Mouse (Mus musculus): ENCODE data around the gene Dnajc2. TPM values are rescaled to one million over a fixed set of nuclear protein-coding genes. Genes with fewer than 3 reads are reported as not detected.

Gene Dnajc2
- 81.0 and 86.5 TPM in 2 replicates for polyA plus RNA-seq (2016; fragmentation: Nextera tagmentation; extraction: Ambion mirVana)

DNA sequence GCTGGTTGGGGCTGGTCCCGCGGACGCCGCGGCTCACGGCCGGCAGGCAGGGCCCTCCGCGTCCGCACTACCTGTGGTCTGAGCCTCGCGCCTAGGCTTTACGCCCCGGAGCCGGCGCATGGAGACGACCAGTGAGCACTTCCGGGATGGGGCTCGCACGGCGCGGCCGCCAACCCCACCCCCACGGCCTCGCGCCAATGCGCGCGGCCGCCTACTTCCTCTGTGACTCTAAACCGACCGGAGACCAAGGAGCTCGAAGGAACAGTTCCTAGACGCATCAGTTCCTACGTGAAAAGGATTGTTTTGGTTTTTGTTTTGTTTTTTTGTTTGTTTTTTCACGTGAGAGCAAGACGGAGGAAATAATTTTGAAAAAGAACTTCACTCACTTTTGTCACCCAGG is at the start of gene Dnajc2, which contains the start of gene Psmc2:
TSS of gene Dnajc2 (minus strand) at position 199 of the 400 bp plus-strand sequence.
TSS of gene Psmc2 (plus strand) at position 231 of the 400 bp plus-strand sequence.
- Histone ChIP-seq H3K36me3 (peaks cover 34% of the 10 kb centered on the region), H3K9ac (peak within 1 kb of the TSS; percentile 88), H3K4me1 (peaks cover 31% of the 10 kb centered on the region), H3K27me3 (no peaks in the 10 kb centered on the region), H3K9me3 (replicated peaks) (no peaks in the 10 kb centered on the region), H3K27ac (peak within 1 kb of the TSS; percentile 87), H3K4me3 (peak within 1 kb of the TSS; percentile 95), H3K4me2 (replicated peaks) (peak within 1 kb of the TSS; percentile 96)
- under 1% methylated on average over 35 of the region's 37 CpGs for WGBS
- ATAC-seq (ENCODE audit: low FRiP score), result peak; percentile 96

DNA sequence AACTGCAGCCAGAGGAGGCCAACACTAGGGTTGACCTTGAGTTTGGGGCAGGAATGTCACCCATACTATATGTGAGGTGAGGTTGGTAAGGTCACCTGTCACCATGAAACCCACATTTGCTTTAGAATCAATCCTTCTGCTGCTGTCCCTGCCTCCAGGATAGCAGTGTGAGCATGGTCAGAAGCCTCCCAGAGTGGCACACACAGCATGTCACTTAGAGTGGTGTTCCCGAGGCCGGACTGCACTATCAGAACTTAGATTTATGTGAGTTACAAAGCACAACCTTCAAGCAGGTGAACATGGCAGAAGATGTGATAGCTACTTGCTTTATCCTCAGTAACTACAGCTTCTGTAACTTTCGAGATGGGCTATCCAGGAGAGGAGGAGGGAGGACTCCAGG is 46.7 kb upstream of the Dnajc2 start:
- 82% methylated on average over 3 of the region's 3 CpGs for WGBS
- H3K36me3 ChIP-seq, result no peaks in the 10 kb centered on the region
- H3K9ac ChIP-seq, result no peak overlapping the region
- no peak overlapping the region for H3K4me3 ChIP-seq
- no peak overlapping the region for H3K4me2 ChIP-seq (replicated peaks)
- no peak overlapping the region for H3K27ac ChIP-seq
- ATAC-seq (ENCODE audit: low FRiP score), result no peak
- H3K9me3 ChIP-seq (replicated peaks), result no peaks in the 10 kb centered on the region
- no peaks in the 10 kb centered on the region for H3K4me1 ChIP-seq
- no peaks in the 10 kb centered on the region for H3K27me3 ChIP-seq

DNA sequence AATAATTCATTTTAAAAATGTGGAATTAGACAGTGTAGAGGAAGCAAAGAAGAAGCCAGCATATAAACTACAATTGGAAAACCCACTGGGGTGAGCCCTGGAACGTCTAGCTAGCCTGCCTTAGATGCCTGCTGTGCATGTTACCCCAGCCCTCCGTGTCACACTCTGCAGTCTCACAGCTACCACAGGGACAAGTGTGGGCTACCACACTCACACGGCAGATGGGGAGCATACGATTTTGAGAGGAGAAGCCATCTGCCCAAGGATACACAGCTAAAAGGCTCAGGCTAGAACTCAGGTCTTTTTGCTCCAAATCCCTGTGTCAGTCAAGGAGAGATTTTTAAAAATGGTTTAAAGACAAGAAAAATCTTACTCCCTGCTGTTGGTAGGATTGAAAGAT is 43.8 kb upstream of the Dnajc2 start:
- no peak overlapping the region for H3K4me3 ChIP-seq
- H3K4me1 ChIP-seq, result 0 out of 2 replicates have a peak, but pooled peaks cover 3% of the 10 kb centered on the region
- no peaks in the 10 kb centered on the region for H3K27me3 ChIP-seq
- no peaks in the 10 kb centered on the region for H3K36me3 ChIP-seq
- H3K9ac ChIP-seq, result no peak overlapping the region
- no peak for ATAC-seq (ENCODE audit: low FRiP score)
- no peak overlapping the region for H3K27ac ChIP-seq
- no peak overlapping the region for H3K4me2 ChIP-seq (replicated peaks)
- H3K9me3 ChIP-seq (replicated peaks), result no peaks in the 10 kb centered on the region
- 62% methylated on average over 4 of the region's 4 CpGs for WGBS

DNA sequence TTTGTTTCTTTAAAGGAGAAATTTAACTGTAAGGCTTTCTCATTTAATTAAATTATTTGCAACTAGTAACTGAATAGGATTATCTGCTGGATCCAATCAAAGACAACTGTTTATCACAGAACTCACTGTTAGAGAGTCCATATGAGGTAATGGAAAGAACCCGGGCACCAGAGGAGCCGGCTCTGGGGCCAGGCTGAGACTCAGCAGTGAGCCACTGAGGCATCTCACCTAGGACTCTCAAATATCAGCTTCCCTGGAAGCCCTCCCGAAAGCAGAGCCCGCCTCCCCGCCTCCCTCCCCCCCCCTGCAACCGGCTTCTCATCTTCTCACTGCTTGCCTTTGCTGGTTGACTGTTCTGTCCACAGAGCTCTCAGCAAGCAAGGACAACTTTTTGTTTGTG is 42.6 kb upstream of the Dnajc2 start:
- WGBS, result 26% methylated on average over 3 of the region's 6 CpGs
- H3K36me3 ChIP-seq, result no peaks in the 10 kb centered on the region
- ATAC-seq (ENCODE audit: low FRiP score), result no peak

DNA sequence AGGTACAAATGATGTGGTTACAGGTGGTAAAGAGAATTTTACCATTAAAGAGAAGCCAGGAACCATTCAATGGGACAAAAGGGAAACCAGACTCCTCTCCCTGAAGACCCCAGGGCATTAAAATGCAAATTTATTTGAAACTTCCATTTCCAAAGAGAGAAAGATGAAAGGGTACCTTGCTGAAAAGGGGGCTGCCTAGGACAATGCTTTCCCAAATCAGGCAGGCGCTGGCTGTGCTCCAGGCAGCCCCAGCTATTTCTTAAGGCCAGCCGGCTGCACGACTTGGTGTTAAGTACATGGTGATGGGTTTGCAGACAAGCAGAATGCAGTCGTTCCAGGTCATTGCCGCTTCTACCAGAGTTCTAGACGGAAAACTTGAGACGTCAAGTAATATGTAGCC is 41.3 kb upstream of the Dnajc2 start:
- H3K4me2 ChIP-seq (replicated peaks), result no peak overlapping the region
- H3K9me3 ChIP-seq (replicated peaks), result no peaks in the 10 kb centered on the region
- no peak for ATAC-seq (ENCODE audit: low FRiP score)

More for the DNA sequence above, 42.6 kb upstream of the Dnajc2 start:
- 0 out of 2 replicates have a peak, but pooled peaks cover 3% of the 10 kb centered on the region for H3K4me1 ChIP-seq
- no peak overlapping the region for H3K4me3 ChIP-seq
- H3K9me3 ChIP-seq (replicated peaks), result no peaks in the 10 kb centered on the region
- H3K27me3 ChIP-seq, result no peaks in the 10 kb centered on the region
- no peak overlapping the region for H3K27ac ChIP-seq
- H3K4me2 ChIP-seq (replicated peaks), result no peak overlapping the region
- H3K9ac ChIP-seq, result no peak overlapping the region

DNA sequence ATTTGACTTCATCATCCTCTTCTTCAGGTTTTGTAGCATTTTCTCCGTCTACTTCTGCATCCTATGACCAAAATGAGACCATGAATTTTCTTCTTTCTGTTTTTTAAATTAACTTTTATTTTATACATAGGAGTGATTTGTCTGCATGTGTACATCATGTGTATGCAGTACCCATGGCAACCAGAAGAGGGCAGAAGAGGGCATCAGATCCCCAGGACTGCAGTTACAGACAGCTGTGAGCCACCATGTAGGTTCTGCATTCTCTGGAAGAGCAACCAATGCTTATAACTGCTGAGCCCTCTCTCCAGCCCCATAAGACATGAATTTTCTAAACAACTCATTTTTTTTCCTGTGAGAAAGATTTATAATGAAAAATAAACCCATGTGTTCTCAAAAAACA is 28.9 kb upstream of the Dnajc2 start:
- WGBS, result 43% methylated on average over 1 of the region's 1 CpGs
- H3K9ac ChIP-seq, result no peak overlapping the region
- no peak overlapping the region for H3K27ac ChIP-seq
- H3K36me3 ChIP-seq, result no peaks in the 10 kb centered on the region
- H3K27me3 ChIP-seq, result no peaks in the 10 kb centered on the region
- ATAC-seq (ENCODE audit: low FRiP score), result no peak
- no peaks in the 10 kb centered on the region for H3K9me3 ChIP-seq (replicated peaks)
- H3K4me1 ChIP-seq, result no peaks in the 10 kb centered on the region
- no peak overlapping the region for H3K4me2 ChIP-seq (replicated peaks)
- no peak overlapping the region for H3K4me3 ChIP-seq

More for the DNA sequence above, 41.3 kb upstream of the Dnajc2 start:
- H3K4me1 ChIP-seq, result 0 out of 2 replicates have a peak, but pooled peaks cover 3% of the 10 kb centered on the region
- H3K4me3 ChIP-seq, result no peak overlapping the region
- 19% methylated on average over 7 of the region's 7 CpGs for WGBS
- H3K27ac ChIP-seq, result no peak overlapping the region
- no peak overlapping the region for H3K9ac ChIP-seq
- no peaks in the 10 kb centered on the region for H3K27me3 ChIP-seq
- no peaks in the 10 kb centered on the region for H3K36me3 ChIP-seq

DNA sequence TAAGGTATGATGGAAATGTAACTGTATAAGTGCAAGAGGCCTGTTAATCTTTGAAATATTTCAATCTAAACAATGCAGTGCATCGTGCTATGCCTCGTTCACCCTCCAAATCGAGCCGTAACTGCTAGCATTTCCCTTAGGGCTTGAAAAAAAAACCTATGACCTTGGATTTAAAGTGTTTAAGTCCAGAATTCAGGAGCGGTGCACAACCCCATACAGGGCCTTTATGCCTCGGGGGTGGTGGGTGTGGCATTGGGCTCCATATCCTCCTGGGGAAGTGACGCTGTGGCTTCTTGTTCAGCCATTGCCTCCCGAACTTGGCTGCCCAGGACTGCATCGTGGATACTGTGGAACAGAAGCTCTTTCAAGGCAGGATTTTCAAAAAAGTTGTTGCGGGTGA is 25.9 kb upstream of the Dnajc2 start:
- no peaks in the 10 kb centered on the region for H3K36me3 ChIP-seq
- H3K4me2 ChIP-seq (replicated peaks), result no peak overlapping the region
- no peak overlapping the region for H3K27ac ChIP-seq
- no peaks in the 10 kb centered on the region for H3K27me3 ChIP-seq
- no peaks in the 10 kb centered on the region for H3K4me1 ChIP-seq
- no peak overlapping the region for H3K9ac ChIP-seq
- no peak for ATAC-seq (ENCODE audit: low FRiP score)
- H3K4me3 ChIP-seq, result no peak overlapping the region
- H3K9me3 ChIP-seq (replicated peaks), result no peaks in the 10 kb centered on the region
- WGBS, result 84% methylated on average over 10 of the region's 10 CpGs

DNA sequence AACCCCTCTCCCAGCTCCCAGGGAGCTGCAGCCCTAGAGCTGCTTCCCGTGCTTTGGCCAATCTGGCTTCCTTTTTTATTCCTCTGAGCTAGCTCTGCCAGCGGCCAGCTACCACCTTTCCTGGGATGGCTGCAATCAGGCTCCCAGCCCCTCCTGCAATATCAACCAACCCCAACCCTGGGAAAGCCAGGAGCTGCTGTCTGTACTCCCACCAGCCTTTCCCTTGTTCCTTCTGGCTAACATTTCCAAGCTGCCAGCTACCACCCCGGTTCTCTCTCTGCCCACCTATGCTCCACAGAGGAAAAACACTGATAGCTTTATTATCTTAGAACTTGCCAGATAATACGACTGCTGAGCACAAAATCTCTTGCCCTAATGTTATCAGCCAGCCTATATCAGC is 19.8 kb upstream of the Dnajc2 start:
- no peak overlapping the region for H3K4me2 ChIP-seq (replicated peaks)
- no peak overlapping the region for H3K27ac ChIP-seq
- H3K36me3 ChIP-seq, result peaks cover 37% of the 10 kb centered on the region
- ATAC-seq (ENCODE audit: low FRiP score), result no peak
- H3K9ac ChIP-seq, result no peak overlapping the region
- H3K4me1 ChIP-seq, result no peaks in the 10 kb centered on the region
- H3K4me3 ChIP-seq, result no peak overlapping the region
- WGBS, result 84% methylated on average over 4 of the region's 4 CpGs
- H3K27me3 ChIP-seq, result no peaks in the 10 kb centered on the region
- no peaks in the 10 kb centered on the region for H3K9me3 ChIP-seq (replicated peaks)

DNA sequence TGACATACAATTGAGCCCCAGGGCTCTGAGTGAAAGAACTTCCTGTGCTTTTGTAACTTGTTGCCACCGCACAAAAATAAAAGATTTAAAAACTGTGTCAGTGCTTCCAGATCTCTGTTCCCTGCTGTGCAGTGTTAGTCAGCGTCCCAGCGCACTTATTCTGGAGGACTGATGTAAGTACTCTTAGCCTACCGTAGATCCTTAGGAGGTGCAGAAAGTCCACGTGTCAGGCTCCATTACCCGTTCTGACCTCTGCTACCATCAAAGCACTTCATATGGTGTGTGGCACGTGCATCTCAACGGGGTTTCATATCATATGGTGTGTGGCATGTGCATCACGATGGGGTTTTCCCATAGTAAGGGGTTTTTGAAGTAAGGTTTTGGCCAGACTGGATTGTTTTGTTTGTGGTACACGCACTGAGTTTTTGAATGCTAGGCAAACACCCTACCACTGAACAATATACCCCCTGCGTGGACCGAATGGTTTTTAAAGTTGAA is 18.7 kb upstream of the Dnajc2 start:
- Histone ChIP-seq H3K36me3 (peaks cover 46% of the 10 kb centered on the region), H3K4me1 (no peaks in the 10 kb centered on the region), H3K4me2 (replicated peaks) (no peak overlapping the region), H3K4me3 (no peak overlapping the region), H3K27me3 (no peaks in the 10 kb centered on the region), H3K27ac (no peak overlapping the region), H3K9me3 (replicated peaks) (no peaks in the 10 kb centered on the region), H3K9ac (no peak overlapping the region)
- WGBS, result 86% methylated on average over 12 of the region's 12 CpGs
- no peak for ATAC-seq (ENCODE audit: low FRiP score)

DNA sequence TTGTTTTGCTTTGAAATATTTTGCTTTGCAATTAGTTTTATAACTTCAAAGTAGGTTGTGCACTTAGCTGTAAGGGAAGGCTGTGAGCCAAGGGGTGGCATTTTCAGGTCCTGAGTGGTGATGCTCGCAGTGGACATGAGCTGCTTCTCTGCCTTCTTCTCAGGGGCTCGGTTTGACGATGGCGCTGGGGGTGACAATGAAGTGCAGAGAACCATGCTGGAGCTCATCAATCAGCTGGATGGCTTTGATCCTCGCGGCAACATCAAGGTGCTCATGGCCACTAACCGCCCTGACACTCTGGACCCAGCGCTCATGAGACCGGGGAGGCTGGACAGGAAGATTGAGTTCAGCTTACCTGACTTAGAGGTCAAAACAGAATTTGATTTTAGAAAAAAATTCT is 17.9 kb upstream of the Dnajc2 start:
- Histone ChIP-seq H3K9me3 (replicated peaks) (no peaks in the 10 kb centered on the region), H3K27ac (no peak overlapping the region), H3K27me3 (no peaks in the 10 kb centered on the region), H3K4me2 (replicated peaks) (no peak overlapping the region), H3K36me3 (peaks cover 51% of the 10 kb centered on the region), H3K4me3 (no peak overlapping the region), H3K4me1 (no peaks in the 10 kb centered on the region), H3K9ac (no peak overlapping the region)
- WGBS, result 92% methylated on average over 9 of the region's 9 CpGs
- no peak for ATAC-seq (ENCODE audit: low FRiP score)

DNA sequence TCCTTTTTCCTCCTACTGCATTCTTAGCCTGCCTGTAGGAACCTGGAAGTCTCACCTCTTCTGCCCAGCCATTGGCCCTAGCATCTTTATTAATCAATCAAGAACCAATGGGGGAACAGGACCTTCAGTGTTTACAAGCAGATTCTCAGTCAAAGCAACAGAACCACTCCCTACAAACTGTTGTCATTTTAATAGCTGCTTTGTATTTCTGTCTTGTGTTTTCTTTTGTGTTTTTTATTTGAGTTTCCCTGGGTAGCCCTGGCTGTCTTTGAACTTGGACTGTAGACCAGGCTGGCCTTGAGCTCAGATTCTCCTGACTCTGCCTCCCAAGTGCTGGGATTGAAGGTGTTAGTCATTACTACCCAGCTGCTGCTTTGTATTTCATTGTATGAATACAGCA is 7.1 kb upstream of the Dnajc2 start:
- no peak overlapping the region for H3K4me3 ChIP-seq
- no peak overlapping the region for H3K27ac ChIP-seq
- peaks cover 28% of the 10 kb centered on the region for H3K36me3 ChIP-seq
- no peaks in the 10 kb centered on the region for H3K27me3 ChIP-seq
- H3K4me2 ChIP-seq (replicated peaks), result no peak overlapping the region
- H3K4me1 ChIP-seq, result peaks cover 20% of the 10 kb centered on the region
- no peak for ATAC-seq (ENCODE audit: low FRiP score)
- H3K9ac ChIP-seq, result no peak overlapping the region
- no peaks in the 10 kb centered on the region for H3K9me3 ChIP-seq (replicated peaks)

DNA sequence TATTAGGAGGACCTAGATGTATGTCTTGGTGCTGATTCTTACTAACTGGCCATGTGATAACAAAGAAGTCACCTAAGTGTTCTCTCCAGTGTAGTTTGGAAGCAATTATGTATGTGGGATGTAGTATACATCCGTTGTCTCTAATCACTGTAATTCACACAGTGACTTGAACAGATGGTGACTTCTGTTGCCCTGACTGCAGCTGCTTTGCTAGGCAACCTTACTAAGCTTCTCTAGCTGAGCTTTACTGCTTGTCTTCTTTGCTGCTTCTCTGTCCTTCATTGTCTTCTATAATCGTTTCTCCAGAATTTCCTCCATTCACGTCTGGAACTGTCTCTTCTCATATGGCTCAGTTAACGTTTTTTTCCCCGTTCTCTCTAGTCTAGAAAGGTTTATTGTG is 4.0 kb upstream of the Dnajc2 start:
- Histone ChIP-seq H3K4me1 (peaks cover 30% of the 10 kb centered on the region), H3K4me2 (replicated peaks) (no peak overlapping the region), H3K4me3 (no peak overlapping the region), H3K9ac (no peak overlapping the region), H3K27me3 (no peaks in the 10 kb centered on the region), H3K27ac (no peak overlapping the region), H3K9me3 (replicated peaks) (no peaks in the 10 kb centered on the region), H3K36me3 (peaks cover 12% of the 10 kb centered on the region; the same call in 1 of the 2 replicates)
- 72% methylated on average over 5 of the region's 5 CpGs for WGBS
- no peak for ATAC-seq (ENCODE audit: low FRiP score)
